Mouse (Mus musculus): ENCODE results near the gene Olfr1202.

Olfr1202 gene

DNA sequence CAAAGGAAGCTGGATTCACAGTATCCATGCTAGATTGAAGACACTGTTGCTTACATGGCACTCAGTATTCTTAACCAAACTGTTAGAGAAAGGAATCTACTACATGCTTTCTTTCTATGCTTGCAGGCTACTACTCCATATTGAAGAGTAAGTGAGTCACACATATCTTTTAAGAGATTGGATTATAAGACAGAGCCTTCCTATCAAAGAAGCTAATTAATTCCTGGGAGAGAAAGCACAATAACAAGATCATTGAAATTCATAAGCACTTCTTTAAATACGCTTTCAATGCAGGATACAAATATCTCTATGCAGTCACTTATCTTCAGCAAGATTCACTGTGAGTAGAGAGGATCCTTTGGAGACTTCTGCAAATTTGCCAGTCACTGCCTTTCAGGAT, at the start of gene Olfr1202:
TSS of gene Olfr1202 (plus strand) at position 301 of the 400 bp plus-strand sequence.
- no peak for DNase-seq (ENCODE audit: low read depth, low spot score)

DNA sequence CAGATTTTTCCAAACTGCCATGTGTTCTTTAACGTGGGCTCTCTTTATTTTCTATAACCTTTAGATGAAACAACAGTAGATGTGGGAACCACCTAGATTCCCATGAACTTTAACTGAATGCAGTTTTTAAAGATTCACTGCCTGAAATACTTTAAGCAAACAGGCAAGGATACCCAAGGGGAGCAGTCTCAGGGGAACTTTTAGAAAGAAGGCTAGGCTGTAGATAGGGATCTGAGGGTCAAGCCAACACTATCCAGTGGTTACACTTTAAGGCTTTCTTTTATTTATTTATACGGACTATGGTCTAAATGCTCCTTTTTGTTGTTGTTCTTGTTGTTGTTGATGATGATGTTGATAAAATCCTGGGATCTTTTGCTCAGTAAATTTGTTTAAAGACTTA, 43.9 kb upstream of the Olfr1202 start, which contains the start of gene Olfr1200:
TSS of gene Olfr1200 (minus strand) at position 101 of the 400 bp plus-strand sequence.
- DNase-seq (ENCODE audit: low read depth, low spot score): no peak

DNA sequence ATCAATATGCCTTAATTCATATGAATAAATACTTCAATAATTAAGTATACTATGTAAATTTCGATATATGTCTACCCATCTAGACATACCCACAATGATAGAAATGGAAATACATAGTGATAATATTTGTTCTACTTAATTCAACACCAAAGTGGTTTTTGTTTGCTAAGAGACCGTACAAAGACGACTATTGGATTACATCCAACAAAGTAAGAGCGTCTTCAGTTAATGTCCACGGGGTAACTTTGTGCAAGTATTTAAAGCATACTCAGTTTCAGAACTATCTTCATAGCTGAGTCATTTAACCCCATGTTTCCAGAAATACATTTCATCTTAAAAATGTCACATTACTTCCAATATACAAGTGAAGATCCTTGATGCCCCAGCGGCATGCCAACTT, 21.6 kb upstream of the Olfr1202 start, which contains the start of gene Olfr1201:
TSS of gene Olfr1201 (plus strand) at position 301 of the 400 bp plus-strand sequence.
- DNase-seq (ENCODE audit: low read depth, low spot score): no peak

DNA sequence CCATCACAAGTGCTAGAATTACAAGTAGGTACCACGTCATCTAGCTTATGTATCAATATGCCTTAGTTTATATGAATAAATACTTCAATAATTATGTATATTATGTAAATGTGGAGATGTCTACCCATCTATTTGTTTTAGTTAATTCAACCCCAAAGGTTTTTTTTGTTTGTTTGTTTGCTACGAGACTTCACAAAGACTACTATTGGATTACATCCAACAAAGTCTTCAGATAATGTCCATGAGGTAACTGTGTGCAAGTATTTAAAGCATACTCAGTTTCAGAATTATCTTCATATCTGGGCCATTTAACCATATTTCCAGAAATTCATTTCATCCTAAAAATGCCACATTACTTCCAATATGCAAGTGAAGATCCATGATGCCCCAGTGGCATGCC, 15.1 kb downstream of the Olfr1202 start, which contains the start of gene Olfr1205:
TSS of gene Olfr1205 (plus strand) at position 301 of the 400 bp plus-strand sequence.
- DNase-seq (ENCODE audit: low read depth, low spot score): no peak

DNA sequence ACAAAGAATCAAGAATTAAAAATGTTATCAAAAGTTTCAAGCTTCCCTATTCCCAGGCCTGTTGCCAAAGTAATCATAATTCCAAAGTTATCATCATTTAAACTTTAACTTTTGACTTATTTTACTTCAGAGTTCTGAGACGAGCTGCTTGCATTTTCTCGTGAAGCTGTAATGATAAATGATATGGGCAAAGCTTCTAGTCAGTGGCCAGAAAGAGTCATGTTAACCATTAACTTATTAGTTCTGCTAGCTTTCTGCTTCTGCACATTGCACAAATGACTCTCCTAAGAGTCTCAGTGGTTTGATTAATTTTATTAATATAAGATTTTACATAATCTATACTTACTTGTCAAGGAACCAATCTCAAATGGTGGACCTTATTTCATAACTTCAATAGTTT, 24.2 kb downstream of the Olfr1202 start:
- DNase-seq (ENCODE audit: low read depth, low spot score): no peak

DNA sequence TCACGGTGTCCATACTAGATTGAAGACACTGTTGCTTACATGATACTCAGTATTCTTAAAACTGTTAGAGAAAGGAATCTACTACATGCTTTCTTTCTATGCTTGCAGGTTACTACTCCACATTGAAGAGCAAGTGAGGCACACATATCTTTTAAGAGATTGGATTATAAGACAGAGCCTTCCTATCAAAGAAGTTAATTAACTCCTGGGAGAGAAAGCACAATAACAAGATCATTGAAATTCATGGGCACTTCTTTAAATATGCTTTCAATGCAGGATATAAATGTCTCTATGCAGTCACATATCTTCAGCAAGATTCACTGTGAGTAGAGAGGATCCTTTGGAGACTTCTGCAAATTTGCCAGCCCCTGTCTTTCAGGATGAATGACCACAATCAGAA, 34.7 kb downstream of the Olfr1202 start, which contains the start of gene Olfr1204:
TSS of gene Olfr1204 (plus strand) at position 301 of the 400 bp plus-strand sequence.
- DNase-seq (ENCODE audit: low read depth, low spot score): no peak

DNA sequence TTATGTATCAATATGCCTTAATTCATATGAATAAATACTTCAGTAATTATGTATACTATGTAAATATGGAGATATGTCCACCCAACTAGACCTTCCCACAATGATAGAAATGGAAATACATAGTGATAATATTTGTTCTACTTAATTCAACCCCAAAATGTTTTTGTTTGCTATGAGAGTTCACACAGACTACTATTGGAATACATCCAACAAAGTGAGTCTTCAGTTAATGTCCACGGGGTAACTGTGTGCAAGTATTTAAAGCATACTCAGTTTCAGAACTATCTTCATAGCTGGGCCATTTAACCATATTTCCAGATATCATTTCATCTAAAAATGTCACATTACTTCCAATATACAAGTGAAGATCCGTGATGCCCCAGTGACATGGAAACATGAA, 48.6 kb downstream of the Olfr1202 start, which contains the start of gene Olfr1206:
TSS of gene Olfr1206 (plus strand) at position 301 of the 400 bp plus-strand sequence.
- no peak for DNase-seq (ENCODE audit: low read depth, low spot score)
